Mouse (Mus musculus): ENCODE measurements around the gene Bcl6b.

Bcl6b gene

DNA sequence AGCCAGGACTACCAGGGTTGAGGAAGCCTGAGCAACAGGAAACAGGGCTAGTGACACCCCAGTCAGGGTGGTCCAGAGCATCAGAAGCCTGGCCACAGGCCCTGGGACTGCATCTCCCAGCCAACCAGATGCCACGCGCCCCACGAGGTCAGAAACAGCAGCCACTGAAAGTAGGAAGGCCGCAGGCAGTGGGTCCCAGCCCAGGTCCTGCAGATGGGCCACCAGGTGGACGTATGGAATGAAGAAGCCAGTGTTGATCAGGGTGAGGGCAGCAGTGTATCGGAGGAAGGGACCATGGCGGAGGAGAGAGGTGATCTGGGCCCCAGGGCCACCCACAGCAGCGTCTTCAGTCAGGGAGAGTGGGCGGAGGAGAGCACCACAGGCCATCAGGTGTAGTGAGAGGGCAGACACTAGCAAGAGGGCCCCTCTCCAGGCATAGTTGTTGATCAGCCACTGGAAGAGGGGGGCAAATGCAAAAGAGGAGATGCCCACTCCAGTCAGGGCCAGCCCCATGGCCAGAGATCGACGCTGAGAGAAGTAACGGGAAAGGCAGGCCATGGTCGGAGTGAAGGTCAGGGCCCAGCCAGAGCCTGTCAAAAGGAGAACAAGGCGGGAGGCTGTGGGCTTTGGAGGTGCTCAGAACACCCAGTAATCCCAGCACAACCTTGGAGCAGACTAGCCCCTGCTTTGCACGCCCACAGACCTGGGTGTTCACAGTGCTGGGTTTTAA is 10.7 kb downstream of the Bcl6b start:
- in situ Hi-C loops (cut with MboI; ENCODE audit: unreplicated experiment in 2 of 2), result loop anchor here (10.0 to 25.0 kb wide), 2 partner anchors 344 to 532 kb away; partner anchors contain the start of genes Senp3 (in 1 of the 2), Tmem95 (in 1 of the 2), Tnfsf12 (in 1 of the 2) and Tnfsf13 (in 1 of the 2)

DNA sequence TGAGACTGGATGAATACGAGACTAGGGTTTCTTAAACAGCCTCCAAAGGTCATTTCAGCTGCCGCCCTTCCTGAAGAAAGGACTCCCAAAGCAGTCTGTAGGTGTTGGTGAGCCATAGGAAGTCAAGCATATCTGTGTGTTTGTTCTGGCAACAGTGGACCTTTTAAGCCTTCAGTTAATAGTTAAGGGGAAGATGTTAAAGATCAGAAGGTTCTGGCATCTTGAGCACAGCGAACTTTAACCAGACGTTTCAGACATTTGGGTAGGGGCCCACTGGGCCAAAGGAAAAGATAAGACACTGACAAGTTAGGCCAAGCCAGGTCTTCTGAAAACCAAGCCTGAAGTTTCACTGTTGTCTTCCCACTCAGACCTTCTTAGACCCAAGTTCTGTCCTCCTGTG is 11.6 kb downstream of the Bcl6b start:
- in situ Hi-C loops (cut with MboI; ENCODE audit: unreplicated experiment in 2 of 2), result loop anchor here (10.0 to 25.0 kb wide), 2 partner anchors 343 to 531 kb away; partner anchors contain the start of genes Senp3 (in 1 of the 2), Tmem95 (in 1 of the 2), Tnfsf12 (in 1 of the 2) and Tnfsf13 (in 1 of the 2)

DNA sequence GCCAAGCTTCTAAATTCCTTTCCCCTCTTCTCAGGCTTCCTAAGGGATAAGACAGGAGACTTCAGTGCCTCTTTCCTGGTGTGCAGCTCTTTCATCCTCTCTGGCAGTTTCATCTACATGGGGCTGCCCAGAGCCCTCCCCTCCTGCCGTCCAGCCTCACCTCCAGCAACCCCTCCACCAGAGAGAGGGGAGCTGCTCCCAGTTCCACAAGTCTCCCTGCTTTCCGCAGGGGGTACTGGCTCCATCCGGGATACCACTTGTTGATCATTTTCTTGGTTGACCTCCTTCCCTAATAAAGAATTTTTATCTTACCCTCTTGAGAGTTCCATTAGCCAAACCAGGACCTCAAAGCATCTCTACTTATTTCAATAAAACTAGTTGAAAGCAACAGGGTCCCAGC is 13.5 kb downstream of the Bcl6b start:
- in situ Hi-C loops (cut with MboI; ENCODE audit: unreplicated experiment in 2 of 2), result loop anchor here (10.0 to 25.0 kb wide), 2 partner anchors 341 to 529 kb away; partner anchors contain the start of genes Senp3 (in 1 of the 2), Tmem95 (in 1 of the 2), Tnfsf12 (in 1 of the 2) and Tnfsf13 (in 1 of the 2)

DNA sequence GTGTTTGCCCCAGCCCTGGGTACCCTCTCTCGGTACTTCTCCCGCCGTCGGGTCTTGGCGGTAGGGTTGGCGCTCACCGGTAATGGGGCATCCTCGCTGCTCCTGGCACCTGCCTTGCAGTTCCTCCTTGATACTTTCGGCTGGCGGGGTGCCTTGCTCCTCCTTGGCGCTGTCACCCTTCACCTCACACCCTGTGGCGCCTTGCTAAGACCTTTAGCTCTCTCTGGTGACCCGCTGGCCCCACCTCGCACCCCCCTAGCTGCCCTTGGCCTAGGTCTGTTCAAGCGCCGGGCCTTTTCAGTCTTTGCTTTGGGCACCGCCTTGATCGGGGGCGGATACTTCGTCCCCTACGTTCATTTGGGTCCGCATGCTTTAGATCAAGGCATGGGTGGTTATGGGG is 14.3 kb downstream of the Bcl6b start:
- in situ Hi-C loops (cut with MboI; ENCODE audit: unreplicated experiment in 2 of 2), result loop anchor here (10.0 to 25.0 kb wide), 2 partner anchors 340 to 528 kb away; partner anchors contain the start of genes Senp3 (in 1 of the 2), Tmem95 (in 1 of the 2), Tnfsf12 (in 1 of the 2) and Tnfsf13 (in 1 of the 2)

DNA sequence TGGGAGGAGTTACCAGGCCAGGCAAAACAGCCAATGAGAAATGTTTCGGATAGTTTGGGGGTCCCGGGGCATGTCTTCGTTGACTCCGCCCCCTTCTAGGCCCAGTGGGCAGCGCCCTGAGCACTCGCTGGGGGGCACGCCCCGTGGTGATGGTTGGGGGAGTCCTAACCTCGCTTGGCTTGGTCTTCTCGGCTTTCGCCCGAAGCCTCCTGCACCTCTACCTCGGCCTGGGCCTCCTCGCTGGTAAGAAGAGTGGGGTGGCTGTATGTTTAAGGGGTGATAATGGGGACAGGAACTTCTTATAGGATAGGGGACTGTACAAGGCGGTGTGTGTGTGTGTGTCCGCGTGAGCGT is 14.8 kb downstream of the Bcl6b start:
- in situ Hi-C loops (cut with MboI; ENCODE audit: unreplicated experiment in 2 of 2), result loop anchor here (10.0 to 25.0 kb wide), 2 partner anchors 340 to 528 kb away; partner anchors contain the start of genes Senp3 (in 1 of the 2), Tmem95 (in 1 of the 2), Tnfsf12 (in 1 of the 2) and Tnfsf13 (in 1 of the 2)

DNA sequence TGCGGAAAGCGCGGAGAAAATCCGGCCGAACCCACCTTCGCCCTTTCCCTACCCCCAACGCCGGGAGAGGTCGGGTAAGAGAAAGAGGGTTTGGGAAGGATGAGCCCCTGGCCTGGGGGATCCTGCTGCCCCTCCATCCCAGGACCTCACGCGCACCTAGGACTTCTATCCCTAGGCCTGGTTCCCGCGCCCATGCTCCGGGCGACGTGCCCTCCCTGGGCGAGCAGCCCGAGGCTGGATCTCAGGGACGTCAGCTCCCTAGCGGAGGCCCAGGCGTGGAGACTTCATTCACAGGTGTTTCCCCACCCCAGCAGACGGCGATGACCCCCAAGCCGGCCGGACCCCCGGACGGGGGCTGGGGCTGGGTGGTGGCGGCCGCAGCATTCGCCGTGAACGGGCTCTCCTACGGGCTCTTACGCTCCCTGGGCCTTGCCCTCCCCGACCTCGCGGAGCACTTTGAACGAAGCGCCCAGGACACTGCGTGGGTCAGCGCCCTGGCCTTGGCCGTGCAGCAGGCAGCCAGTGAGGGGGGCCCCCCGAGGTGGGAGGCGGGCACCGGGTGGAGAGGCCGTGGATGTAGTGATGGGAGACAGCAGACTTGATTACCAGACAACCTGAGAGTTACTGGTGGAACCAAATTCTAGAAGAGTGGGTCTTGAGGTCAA is 15.3 kb downstream of the Bcl6b start:
- in situ Hi-C loops (cut with MboI; ENCODE audit: unreplicated experiment in 2 of 2), result loop anchor here (10.0 to 25.0 kb wide), 2 partner anchors 340 to 527 kb away; partner anchors contain the start of genes Senp3 (in 1 of the 2), Tmem95 (in 1 of the 2), Tnfsf12 (in 1 of the 2) and Tnfsf13 (in 1 of the 2)

DNA sequence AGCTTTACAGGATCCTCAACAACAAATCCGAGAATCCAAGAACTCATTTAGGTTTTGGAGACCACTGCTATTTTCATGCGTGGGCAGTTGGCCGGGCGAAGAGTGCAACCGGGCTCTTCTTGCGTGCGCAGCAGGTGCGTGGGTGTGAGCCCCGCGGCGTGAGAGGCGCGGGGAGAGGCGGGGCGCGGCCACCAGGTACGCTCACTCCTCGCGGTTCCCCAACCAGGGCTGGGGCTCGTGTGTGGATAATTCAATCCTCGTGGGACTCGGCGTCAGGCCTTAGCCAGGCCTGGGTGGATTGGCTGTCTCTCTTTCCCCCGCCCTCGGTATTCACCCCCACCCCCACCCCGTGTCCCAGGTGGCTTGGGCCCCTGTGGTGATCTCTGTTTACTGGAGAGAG is 15.9 kb downstream of the Bcl6b start:
- in situ Hi-C loops (cut with MboI; ENCODE audit: unreplicated experiment in 2 of 2), result loop anchor here (10.0 to 25.0 kb wide), 2 partner anchors 339 to 526 kb away; partner anchors contain the start of genes Senp3 (in 1 of the 2), Tmem95 (in 1 of the 2), Tnfsf12 (in 1 of the 2) and Tnfsf13 (in 1 of the 2)

DNA sequence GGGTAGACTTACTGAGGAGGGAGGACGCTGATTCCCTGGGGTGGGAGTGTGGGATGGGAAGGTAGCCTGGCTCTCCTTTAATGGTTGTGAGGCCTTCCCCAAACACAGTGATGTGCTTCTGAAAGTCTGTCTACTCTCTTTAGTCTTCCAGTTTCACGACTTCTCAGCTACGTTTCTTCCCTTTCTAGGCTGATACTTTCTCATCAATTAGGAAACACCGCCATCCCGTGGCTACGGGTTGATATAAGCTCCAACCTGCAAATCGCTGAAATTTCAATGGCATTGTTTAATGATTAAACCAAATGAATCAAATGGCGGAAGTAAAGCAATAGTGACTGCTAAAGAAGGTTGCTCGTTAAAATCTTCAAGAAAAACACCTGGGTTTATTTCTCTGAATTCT is 16.7 kb downstream of the Bcl6b start:
- in situ Hi-C loops (cut with MboI; ENCODE audit: unreplicated experiment in 2 of 2), result loop anchor here (10.0 to 25.0 kb wide), 2 partner anchors 338 to 526 kb away; partner anchors contain the start of genes Senp3 (in 1 of the 2), Tmem95 (in 1 of the 2), Tnfsf12 (in 1 of the 2) and Tnfsf13 (in 1 of the 2)

DNA sequence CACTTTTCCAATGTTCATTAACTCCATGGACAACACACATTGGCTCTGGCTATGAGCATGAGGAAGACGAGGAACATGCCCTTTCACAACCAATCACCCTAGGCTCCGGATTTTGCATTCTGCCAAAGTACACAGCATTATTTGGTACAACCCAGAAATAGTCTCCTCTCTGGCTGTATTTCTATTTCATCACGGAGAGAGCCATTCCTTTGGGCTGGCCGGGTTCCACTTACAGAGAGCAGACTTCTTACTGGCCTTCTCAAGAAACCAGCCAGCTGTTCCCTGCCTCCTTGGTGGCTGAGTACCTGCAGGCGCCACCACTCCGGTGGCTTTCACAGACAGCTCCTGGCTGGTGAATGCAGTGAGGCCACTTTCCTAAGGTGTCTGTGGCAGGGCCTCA is 17.2 kb downstream of the Bcl6b start, which contains the start of gene Slc16a11:
TSS of gene Slc16a11 (plus strand) at position 330 of the 400 bp plus-strand sequence.
- in situ Hi-C loops (cut with MboI; ENCODE audit: unreplicated experiment in 2 of 2), result loop anchor here (10.0 to 25.0 kb wide), 2 partner anchors 338 to 525 kb away; partner anchors contain the start of genes Senp3 (in 1 of the 2), Tmem95 (in 1 of the 2), Tnfsf12 (in 1 of the 2) and Tnfsf13 (in 1 of the 2)

DNA sequence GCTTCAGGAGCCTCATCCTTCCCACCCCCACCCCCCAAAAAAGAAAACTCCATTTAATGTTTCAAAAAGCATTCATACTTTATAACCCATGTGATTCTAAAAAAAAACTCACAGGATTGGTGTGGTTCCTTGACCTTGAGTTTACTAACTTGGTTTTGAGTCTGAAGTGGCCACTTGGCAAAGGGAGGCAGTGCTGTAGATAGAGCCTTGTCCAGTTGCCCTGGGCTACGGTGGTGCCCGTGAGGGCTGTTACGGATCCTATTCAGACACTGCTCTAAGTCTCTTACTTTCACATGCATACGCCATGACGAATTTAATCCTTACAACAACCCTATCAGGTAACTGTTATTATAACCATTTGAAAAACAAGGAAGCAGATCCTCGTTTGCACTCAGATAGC is 17.6 kb downstream of the Bcl6b start:
- in situ Hi-C loops (cut with MboI; ENCODE audit: unreplicated experiment in 2 of 2), result loop anchor here (10.0 to 25.0 kb wide), 2 partner anchors 337 to 525 kb away; partner anchors contain the start of genes Senp3 (in 1 of the 2), Tmem95 (in 1 of the 2), Tnfsf12 (in 1 of the 2) and Tnfsf13 (in 1 of the 2)

DNA sequence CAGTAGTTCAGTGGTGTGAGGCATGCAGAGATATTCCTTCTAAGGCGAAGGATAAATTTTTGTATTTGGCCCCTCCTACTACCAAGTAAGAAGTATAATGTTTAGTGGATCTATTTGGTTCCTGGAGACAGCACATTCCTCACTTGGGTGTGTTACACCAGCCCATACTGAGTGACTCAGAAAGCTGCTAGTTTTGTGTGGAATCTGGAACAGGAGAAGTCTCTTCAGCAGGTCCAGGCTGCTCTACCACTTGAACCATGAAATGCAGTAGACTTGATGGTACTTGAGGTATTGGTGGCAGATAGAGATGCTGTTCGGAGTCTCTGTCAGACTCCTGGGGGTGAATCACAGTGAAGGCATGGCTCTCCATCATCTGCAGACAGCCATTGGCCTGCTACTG is 18.9 kb downstream of the Bcl6b start:
- in situ Hi-C loops (cut with MboI; ENCODE audit: unreplicated experiment in 2 of 2), result loop anchor here (10.0 to 25.0 kb wide), 2 partner anchors 336 to 523 kb away; partner anchors contain the start of genes Senp3 (in 1 of the 2), Tmem95 (in 1 of the 2), Tnfsf12 (in 1 of the 2) and Tnfsf13 (in 1 of the 2)

DNA sequence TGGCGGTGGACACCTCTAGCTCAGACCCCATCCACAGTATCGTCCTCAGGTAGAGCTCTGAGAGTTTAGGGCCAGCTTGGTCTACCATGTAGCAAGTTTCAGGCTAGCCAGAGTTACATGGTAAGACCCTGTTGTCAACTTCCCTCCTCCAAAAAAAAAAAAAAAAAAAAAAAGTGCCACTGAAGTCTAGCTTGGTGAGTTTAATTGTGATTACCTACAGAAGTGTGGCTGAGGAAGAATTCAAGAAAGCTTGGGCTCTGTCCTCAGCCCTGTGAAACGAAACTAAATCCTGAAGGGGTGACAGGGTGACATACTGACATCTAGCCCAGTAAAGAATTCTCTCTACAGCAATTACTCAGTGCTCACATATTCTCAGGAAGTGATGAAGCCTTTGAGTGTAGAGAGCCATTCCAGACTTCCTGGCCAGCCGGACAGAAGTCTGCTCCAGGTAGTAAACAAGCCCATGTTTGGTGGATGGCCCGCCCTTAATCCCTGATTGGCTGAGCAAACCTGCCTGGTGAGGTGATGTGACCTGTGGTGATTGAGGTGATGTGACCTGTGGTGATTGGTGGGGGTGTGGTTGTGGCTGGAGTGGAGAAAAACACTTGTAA is 20.7 kb downstream of the Bcl6b start:
- in situ Hi-C loops (cut with MboI; ENCODE audit: unreplicated experiment in 2 of 2), result loop anchor here (10.0 to 25.0 kb wide), 2 partner anchors 154 to 522 kb away; partner anchors contain the start of genes Asgr1 (in 1 of the 2), Senp3 (in 1 of the 2), Tnfsf12 (in 1 of the 2) and Tnfsf13 (in 1 of the 2)

DNA sequence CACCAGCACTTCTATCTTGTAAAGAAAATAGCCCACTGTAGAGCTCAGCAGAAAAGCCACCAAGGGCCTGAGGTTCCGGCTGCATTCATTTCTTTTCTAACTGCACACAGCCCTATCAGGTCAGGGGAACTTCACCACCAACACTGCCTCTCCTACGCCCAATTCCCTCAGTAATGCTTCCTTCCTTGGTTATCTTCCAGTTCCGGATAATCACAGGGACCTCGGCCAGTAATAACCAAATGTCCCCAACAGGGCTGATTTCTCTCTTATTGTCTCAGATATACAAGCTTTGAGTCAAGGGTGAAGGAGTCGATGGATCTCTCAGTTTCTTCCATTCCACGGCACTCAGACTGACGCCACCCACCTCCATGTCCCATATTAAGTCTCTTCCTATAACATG is 22.3 kb downstream of the Bcl6b start:
- in situ Hi-C loops (cut with MboI; ENCODE audit: unreplicated experiment in 2 of 2), result loop anchor here (10.0 to 25.0 kb wide), 2 partner anchors 152 to 520 kb away; partner anchors contain the start of genes Asgr1 (in 1 of the 2), Senp3 (in 1 of the 2), Tnfsf12 (in 1 of the 2) and Tnfsf13 (in 1 of the 2)

DNA sequence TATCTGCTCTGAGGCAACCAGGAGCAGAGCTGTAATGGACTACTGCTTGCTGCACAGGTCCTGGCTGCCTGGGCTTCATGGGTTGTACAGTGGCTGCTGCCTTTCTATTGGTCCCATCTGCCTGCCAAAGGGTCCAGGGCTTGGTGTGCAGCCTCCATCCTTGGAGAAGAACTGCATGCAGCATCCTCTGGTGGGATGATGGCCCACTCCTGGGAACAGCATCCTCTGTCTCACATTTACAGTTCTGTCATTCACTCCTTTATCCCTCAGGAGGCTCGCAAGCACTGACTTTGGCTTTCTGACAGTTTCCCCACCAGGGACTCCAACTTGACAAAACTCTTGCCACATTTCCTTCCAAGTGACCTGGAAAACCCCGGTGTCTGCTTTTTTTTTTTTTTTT is 22.8 kb downstream of the Bcl6b start:
- in situ Hi-C loops (cut with MboI; ENCODE audit: unreplicated experiment in 2 of 2), result loop anchor here (10.0 to 25.0 kb wide), 2 partner anchors 152 to 520 kb away; partner anchors contain the start of genes Asgr1 (in 1 of the 2), Senp3 (in 1 of the 2), Tnfsf12 (in 1 of the 2) and Tnfsf13 (in 1 of the 2)

DNA sequence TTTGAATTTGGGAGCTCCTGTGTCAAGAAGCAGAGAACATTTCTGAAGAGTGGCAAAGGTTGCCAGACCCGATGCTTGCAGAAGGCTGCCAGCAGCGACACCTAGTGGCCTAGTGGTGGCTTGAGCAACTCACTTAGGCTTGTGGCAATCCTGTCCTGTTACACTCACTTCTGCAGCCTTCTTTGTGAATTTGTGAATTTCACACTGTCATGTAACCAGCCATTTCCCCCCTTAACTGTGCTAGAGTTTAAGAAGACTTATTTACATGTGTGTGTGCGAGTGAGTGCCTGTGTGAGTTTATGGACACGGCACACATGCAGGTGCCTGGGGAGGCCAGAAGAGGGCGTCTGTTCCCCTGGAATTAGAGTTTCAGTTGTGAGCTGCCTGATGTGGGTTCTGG is 27.9 kb downstream of the Bcl6b start:
- in situ Hi-C loops (cut with MboI; ENCODE audit: unreplicated experiment in 2 of 2), result loop anchor here (5.0 to 25.0 kb wide), 3 partner anchors 144 to 514 kb away; partner anchors contain the start of genes Asgr1 (in 1 of the 2), Senp3 (in 1 of the 2), Tnfsf12 (in 1 of the 2) and Tnfsf13 (in 1 of the 2)

DNA sequence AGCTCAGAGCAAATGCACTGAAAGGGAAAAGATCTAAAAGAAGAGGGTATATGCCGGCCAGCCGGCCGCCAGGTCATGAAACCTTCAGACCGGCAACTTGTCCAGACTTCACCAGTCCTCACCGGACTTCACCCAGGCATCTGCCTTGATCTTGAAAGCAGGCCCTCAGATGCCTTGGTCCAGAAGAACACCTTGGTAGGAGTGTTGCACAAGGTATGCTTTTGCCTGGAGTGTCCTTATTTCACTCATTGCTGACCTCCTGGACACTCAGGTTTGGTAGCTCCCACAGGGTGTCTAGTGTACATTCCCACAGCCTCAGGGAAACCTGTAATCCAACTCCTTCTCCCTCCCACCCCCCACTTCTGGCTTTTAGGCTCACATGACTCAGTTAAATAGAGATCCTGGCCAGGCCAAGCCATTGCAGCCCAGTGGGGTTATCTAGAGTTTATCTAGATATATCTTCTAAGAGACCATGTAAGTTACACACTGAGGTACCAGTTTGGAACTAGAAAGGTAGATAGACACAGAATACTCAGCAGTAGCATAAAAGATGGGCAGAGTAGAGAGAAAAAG is 29.5 kb downstream of the Bcl6b start:
- in situ Hi-C loops (cut with MboI; ENCODE audit: unreplicated experiment in 2 of 2), result loop anchor here (5.0 to 25.0 kb wide), 3 partner anchors 143 to 513 kb away; partner anchors contain the start of genes Asgr1 (in 1 of the 2), Senp3 (in 1 of the 2), Tnfsf12 (in 1 of the 2) and Tnfsf13 (in 1 of the 2)

DNA sequence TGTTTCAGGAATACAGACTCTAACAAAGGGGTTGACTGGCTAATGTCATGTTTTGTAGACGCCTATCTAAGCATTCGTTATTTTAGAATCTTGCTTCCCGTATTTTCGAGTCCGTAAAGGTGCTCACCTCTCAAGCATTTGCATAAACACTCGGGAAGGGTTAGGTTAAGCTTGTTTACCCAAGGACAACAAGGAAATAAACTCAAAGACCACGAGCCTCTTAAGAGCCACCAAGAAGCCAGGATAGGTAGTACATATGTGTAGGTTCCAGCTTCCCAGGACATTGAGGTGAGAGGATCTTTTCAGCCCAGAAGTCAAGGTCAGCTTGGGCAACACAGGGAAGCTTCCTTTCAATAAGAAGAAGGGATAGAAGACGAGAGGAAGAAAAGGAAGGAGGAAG is 30.5 kb downstream of the Bcl6b start:
- in situ Hi-C loops (cut with MboI; ENCODE audit: unreplicated experiment in 2 of 2), result loop anchor here in 1 of 2 experiments (10.0 to 25.0 kb wide), 2 partner anchors 244 to 487 kb away; no protein-coding TSS in a partner anchor

DNA sequence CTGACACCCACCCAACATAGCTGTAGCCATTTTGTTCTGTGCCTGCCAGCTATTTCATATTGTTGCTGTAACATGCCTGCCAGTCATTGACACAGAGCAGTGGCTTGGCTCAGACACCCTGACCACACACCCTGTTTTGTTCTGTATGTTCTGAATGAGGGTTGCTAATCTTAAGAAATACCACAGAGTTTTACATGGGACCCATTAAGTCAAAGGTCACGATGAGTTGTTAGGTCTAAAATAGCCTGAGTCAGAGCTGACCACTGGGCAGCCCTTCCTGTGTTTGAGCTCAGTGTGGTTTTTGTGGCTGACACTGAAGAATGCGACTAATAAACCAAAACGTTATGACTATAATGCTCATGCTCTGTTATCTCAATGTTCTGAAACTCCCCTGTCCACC is 31.3 kb downstream of the Bcl6b start:
- in situ Hi-C loops (cut with MboI; ENCODE audit: unreplicated experiment in 2 of 2), result loop anchor here in 1 of 2 experiments (10.0 to 25.0 kb wide), 2 partner anchors 244 to 486 kb away; no protein-coding TSS in a partner anchor

Measured in v-Abl transformed pro-B cells (cell line).